Mouse (Mus musculus): ENCODE results near the gene Bmt2.

The Bmt2 gene

DNA sequence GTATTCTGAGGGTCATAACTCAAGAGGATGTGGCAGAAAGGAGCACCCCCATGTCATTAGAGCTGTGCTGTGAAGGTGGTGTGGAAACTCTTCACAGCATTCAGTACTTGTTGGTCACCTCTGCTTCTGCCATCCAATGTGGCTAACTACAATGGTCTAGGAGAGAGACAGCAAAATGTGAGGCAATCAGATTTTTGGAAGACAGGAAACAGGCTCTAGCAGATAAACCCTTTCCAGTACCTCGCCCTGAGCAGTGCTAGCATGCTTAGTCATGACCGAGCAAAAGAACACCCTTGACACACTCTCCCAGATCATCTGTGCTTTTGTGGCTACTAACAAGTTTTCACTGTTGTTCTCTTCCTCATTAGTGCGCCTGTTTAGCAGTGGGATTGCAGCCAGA lies 60.7 kb downstream of the Bmt2 start:
- no peak for DNase-seq (ENCODE audit: low spot score)

DNA sequence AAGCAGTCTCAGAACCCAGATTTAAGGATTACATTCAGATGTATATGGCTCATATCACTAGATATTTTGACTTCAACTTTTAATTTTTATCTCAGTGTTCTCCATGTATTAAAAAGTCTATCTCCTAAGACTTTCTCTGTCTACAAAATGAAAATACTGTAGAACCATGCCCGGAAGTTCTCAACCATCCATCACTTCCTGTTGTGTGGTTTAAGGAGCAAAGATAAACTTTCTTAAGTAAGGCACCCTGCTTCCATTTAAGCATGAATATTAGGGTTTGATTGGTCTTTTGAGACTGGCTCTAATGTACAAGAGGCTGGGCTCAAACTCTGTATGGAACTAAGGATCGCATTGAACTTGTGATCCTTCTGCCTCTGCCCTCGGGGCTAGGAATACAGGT lies 63.2 kb downstream of the Bmt2 start:
- DNase-seq (ENCODE audit: low spot score): no peak

DNA sequence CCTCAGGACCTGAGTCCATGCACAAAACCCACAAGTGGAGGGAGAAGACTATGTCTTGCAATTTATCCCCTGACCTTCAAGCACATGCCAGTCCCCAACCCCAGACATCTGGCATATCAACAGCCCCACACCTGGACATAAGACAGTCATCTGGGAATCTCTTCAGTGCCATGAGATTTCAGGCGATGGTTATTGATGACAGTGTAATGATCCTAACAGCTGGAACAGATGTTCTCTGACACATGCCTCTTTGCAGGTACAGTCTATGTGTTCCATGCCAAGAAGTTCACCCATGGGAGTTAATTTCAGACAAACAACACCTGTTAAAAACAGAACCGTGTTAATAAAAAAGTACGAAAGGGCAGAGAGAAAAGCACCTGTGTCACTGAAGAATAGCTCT lies 64.1 kb downstream of the Bmt2 start:
- DNase-seq (ENCODE audit: low spot score): no peak

DNA sequence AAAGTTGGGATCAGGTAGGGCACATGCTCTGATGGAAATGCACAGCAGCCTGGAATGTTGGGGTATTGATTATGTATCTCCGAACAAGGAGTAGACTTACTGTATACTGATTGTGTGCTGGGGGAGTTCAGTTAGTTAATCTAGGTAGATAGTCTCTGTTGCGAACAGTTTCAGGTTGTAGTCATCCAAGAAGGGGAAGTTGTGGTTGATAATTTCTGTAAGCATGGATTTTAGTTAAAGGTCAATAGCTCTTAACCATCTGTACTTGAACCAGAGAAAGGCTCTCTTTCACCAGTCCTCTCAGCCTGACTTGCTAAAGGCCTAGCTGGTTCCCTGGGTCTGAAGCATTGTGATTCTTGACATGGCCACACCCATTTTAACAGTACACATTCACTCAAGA lies 66.9 kb downstream of the Bmt2 start:
- no peak for DNase-seq (ENCODE audit: low spot score)

DNA sequence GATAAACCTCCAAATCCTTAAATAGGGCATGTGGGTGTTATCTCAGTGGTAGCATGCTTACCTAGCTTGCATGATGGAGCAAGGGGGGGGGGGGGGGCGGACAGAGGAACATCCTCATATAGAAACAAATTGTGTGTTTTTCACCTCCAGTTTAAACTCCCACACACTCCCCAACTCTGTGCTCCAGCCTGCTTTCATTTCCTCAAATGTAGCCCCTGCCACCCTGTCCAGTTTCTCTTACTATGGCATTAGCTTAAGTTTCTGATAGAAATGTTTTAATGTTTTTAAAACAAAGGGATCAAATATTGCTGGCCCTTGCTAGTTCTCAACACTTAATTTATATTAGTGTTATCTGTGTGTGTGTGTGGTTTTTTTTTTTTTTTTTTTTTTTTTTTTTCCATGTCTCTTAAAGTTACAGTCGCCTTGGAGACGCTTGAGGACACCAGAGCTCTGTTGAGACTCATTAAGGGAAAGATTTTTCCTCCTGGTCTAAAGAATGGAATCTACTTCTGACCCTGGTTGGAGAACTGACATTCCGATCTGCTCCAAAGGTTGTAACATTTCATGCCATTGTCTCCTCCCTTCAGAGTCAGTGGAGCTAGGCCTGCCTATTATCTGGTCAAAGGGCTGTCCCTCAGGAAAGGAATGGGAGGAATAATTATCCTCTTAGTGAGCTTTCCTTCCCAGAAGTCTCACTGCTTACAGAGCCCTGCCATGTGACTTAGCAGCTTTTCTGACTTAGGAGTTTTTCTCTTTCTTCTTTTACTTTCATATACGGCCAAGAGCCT lies 68.2 kb downstream of the Bmt2 start:
- no peak for DNase-seq (ENCODE audit: low spot score)

DNA sequence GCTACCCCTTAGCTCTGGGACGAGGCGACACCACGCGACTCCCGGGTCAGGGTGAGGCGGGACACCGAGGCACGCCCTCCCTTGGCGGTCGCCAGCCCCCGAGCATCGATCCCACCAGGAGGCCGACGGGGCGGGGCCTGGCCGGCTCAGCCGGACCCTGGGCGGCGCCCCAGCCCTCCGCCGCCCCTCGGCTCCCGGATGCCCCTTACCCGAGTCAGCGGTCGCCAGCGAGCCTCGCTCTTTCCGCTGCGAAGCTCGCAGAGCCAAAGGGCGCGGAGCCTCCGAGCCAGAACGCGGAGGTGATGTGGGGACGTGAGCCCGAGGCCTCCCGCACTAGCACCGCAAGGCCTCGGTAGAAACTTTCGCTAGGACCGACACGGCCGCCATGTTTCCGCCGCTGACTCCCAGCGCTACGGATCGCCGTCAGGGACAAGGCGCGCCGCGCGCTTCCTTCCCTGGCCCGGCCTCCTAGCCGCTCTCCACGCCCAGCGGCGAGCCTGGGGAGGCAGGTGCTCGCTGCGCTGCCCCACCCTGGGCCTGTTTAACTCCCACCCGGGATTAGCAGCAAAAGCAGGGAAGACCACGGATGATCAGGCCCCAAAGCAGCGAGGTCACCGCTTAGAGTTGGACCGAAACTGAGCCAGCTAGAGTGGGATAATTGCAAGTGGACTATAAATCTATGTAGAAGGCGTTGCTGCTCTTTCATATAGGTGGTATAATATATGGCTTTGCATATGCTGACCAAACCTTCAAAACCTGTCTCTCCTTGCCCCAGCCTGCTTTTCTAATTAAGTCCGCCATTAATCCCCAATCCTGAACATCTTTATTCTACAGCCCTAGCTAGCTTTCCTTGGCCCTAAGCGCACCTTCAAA lies 69.9 kb downstream of the Bmt2 start, which contains the start of gene Tmem168:
Gene Tmem168 (minus strand): TSS at position 480 of the 873 bp plus-strand sequence.
- peak; percentile 84 for DNase-seq (ENCODE audit: low spot score)

DNA sequence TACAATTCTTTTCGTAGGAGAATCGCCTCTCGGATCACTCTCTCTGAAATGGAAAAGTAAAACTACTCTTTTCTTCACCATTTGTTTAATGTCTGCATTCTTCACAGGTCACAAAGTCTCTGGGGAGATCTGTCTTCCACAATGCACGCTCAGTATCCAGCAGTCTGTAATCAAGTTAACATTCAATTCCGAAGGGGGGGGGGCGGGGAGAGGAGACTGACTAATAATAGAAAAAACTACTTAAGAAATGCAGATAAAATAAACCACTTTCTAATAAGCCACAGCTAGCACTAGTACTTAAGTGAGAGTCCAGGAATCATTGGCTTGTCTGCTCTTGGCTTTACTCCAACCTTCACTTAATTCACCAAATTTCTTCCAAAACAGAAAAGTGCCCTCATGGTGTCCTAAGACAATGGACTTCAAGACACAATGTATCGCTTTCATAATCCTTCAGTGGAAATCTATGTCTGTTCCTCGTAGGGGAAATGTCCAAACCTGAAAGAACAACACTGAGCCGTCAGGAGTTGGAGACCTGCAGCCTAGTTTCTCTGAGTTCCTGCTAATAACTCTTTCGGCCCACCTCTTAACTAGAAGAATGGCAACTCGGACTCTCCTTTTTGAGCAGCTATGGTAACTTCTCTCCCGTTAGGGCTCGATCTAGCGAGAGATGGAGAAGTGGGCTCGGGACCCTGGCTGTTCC lies 70.7 kb downstream of the Bmt2 start:
- peak; percentile 10 for DNase-seq (ENCODE audit: low spot score)

DNA sequence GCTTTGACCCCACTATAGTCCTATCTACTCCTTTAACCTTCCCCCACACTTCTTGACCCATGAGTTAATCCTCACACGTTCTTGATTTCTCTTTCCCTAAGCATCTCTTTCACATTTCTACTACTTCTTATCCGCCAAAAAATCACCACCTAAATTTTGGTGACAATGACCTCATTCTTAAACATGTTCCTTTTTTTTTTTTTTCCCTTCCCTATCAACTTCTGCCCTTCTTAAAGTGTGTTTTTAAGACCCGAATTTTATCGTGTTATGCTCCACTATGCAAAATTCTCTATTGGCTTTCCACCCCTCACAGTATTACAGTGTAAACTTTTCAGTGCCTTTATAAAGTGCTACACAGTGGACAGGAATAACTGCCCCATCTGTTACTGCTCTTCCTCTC lies 71.4 kb downstream of the Bmt2 start:
- DNase-seq (ENCODE audit: low spot score): no peak

DNA sequence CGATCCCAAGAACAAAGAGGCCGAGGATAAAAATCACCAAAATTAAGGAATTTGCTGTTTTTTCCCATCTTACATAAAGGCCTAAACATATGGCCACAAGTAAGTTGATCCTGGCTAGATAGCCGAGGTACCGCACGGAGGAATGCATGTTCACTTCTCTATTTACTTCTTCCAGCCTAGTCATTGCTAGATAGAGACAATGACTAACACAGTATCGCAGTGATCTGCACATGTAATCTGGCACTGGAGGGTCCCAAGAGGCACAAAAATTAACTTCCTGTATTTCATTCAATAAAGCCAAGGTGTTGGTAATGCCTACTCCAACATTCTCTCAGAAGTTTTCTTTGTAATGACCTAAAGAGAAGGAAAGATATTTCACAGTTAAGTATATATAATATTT lies 74.6 kb downstream of the Bmt2 start:
- no peak for DNase-seq (ENCODE audit: low spot score)

DNA sequence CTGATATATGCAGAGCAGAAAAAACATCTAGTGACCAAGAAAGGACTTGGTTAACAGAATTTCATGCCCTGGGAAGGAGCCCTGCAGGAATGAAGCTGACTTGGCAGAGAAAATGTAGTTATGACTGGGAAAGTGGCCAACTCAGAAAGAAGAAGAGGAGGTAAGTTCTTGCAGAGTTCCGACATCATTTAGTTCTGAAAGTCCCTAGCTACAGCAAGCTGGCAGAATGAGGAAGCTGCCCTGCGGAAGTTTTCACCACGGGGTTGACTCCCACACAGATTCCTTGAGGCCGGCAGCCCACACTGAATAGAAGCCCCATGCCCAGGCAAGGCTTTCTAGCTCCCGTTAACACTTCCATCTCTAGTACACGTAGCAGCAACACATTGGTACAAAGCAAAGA lies 76.2 kb downstream of the Bmt2 start:
- no peak for DNase-seq (ENCODE audit: low spot score)

DNA sequence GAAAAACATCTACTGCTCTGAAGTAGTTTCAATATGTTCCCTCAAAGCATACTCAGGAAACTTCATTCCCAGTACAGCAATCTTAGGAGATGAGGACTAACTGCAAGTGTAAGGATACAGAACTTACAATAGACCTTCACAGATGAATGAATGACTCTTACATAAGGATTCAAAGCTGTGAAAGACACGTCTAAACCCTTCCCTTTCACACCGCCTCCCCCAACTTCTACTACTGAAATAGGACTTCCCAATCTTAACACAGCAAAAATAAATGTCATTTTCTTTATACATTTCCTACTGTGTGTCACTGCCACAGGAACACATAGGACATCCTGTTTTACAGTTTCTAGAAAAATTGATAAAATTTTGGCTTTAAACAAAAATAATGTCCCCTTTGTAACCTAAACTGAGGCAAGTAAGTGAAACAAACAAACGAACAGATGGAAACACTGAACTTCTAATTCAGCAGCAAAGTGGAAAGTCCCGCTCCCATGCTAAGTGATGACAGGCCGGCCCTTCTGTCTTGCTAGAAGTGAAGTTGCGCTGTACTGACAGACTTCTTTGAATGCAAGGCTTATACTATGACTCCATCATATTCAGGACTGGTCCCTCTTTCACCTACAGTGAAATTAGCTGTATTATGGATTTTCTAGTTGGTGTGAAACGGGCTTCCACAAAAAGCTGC lies 79.4 kb downstream of the Bmt2 start:
- no peak for DNase-seq (ENCODE audit: low spot score)

DNA sequence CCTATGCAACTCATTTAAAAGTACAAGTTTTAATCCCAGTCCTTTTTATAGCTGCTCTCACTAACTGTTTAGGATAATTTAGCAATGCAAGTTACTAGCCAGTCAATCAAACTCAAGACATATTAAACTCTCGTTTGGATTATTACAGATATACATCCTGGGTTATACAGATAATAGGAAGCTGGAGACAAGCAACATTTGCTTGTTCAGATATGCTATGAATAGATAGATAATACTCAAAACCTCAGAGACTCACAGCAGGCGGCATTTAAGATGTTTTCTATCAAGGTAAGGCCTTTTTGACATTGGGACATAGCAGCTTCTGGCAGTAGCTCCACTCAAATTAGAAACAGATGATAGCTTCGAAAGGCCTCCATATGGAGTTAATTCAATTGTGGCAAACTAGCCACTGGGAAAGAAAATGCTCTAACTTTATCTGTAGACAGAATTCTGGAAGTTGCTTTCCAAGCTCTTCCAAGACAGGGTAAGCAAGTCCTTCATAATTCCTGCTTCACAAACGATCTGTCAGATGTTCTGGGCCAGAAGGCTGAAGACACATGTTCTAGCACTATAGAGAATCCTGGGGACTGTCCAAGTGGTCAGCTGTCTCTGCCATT lies 84.9 kb downstream of the Bmt2 start:
- DNase-seq (ENCODE audit: low spot score): no peak

DNA sequence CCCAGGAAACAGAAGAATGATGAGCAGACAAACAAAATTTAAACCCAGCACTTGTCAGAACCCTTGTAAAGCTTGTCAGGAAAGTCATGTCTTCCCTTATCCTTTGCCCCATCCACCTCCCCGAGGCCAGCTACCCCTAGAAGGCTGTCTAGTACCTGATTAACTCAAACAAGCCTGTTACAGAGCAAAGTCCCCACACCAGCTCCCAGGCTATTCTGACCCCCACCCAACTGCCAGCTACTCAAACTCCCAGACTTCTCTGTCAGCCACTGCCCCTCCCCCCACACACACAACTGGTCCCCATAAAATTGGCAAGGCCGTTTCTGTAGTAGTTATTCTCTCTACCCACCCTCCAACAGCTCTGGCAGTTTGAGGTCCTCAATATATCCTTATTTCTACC lies 91.2 kb downstream of the Bmt2 start:
- no peak for DNase-seq (ENCODE audit: low spot score)

DNA sequence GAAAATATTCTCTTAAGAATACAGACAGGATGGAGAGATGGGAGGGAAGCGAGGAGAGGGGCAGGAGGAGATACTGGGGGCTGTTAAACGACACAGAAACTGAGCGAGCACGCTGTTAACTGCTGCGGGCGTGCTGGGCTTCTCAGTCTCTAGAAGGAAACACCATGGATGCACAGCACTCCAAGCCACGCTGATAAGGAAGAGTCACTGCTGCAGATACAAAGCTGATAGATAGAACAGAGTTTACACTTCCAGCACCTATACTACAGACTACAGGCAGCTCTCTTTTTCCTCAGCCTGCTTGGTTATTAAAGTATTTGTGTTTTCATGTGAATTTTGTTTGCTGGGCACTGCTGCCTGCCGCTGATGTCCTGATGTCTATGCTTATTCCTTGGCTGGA lies 91.6 kb downstream of the Bmt2 start:
- no peak for DNase-seq (ENCODE audit: low spot score)

DNA sequence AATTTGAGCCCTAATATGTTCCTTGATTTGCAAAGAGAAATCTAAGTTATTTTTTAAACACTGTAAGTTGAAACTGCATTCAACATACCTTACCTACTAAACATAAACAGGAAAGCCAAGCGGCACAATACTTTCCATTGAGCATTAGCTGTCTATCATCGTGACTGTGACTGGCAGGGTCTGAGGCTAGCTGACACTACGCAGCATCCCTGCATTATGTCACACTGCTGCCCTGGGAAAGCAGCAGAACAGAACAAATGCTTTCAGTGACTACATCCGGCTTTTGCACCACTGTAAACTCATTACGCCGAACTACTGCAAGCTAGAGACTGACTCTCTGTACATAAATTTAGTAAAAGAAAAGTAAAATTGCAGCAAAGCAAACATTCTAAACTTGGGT lies 93.0 kb downstream of the Bmt2 start:
- DNase-seq (ENCODE audit: low spot score): no peak

DNA sequence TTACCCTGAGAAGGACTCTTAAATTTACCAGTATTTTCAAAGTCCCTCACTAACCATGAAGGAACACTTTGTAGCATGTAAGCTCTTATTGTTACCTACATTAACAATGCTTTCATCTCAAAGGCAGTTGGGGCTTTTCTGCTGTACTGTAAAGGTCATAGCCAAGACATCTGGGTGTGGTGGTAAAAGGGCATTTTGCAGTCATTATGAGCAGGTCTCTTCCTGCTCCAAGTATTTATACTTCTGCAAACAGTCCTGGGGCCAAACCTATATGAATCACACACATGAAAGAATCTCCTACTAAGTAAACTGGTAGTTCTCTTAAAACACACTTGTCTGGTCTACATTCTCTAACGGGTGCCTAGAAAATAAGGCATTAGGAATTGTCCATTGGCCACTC lies 95.7 kb downstream of the Bmt2 start:
- DNase-seq (ENCODE audit: low spot score): no peak

Data from layer of hippocampus, adult 9-10 months (tissue).